Mouse (Mus musculus) neural tube, embryonic 14.5 days (tissue): ENCODE results near the gene Zfp791. TPM values are rescaled to one million over a fixed set of nuclear protein-coding genes. Genes with fewer than 3 reads are reported as not detected.
A peak's percentile ranks its signal among the peaks of the same experiment; 100 is the strongest.
"Not testable (repeated sequence)": the region's sequence is repeated elsewhere in the genome, so short reads cannot be mapped to it uniquely, and the experiment has no call there.

ENCODE experiments used
- ATAC-seq: fragments of 200-750 bp; cut with Nextera tagmentation; 2 replicates; pipeline ENCODE4 v1.8.0; 2017; ENCODE audit warnings: low read depth, mild to moderate bottlenecking, moderate TSS enrichment, moderate library complexity
- H3K27ac ChIP-seq: fragments of 300-500 bp; sonication (generic); 2 replicates; pipeline ENCODE4 v1.5.1; 2014; ENCODE audit warnings: low read depth, mild to moderate bottlenecking, control low read depth, low read length, moderate library complexity, mixed read lengths
- H3K27me3 ChIP-seq: fragments of 300-500 bp; sonication (generic); 2 replicates; pipeline ENCODE4 v1.6.1; 2014; ENCODE audit warnings: low read length; ENCODE audit not compliant: control insufficient read depth, insufficient read depth
- H3K36me3 ChIP-seq: fragments of 300-500 bp; sonication (generic); 2 replicates; pipeline ENCODE4 v1.6.1; 2014; ENCODE audit warnings: low read length, mixed read lengths; ENCODE audit not compliant: control insufficient read depth, insufficient read depth
- H3K4me1 ChIP-seq: fragments of 300-500 bp; sonication (generic); 2 replicates; pipeline ENCODE4 v1.6.1; 2014; ENCODE audit warnings: low read length; ENCODE audit not compliant: control insufficient read depth, insufficient read depth
- H3K4me2 ChIP-seq: fragments of 300-500 bp; sonication (generic); 2 replicates; pipeline ENCODE4 v1.6.1; 2014; ENCODE audit warnings: mild to moderate bottlenecking, low read depth, low read length, control low read depth
- H3K4me3 ChIP-seq: fragments of 300-500 bp; sonication (generic); 2 replicates; pipeline ENCODE4 v1.5.1; 2014; ENCODE audit warnings: low read depth, low read length, control low read depth, mixed read lengths
- H3K9ac ChIP-seq: fragments of 300-500 bp; sonication (generic); replicated peaks from 2 replicates; pipeline ENCODE4 v1.6.1; 2014; ENCODE audit warnings: low read depth, mild to moderate bottlenecking, control low read depth, low read length, mixed read lengths
- H3K9me3 ChIP-seq: fragments of 300-500 bp; sonication (generic); 2 replicates; pipeline ENCODE4 v1.6.1; 2016; ENCODE audit warnings: low read length; ENCODE audit not compliant: control insufficient read depth
- WGBS: fragments of 180-500 bp; shearing (Covaris S2); extraction: QIAGEN DNeasy Blood & Tissue Kit; methylation state at CpG from one replicate; pipeline ENCODE4 v1.1.7; 2014; 5-methylcytosine and 5-hydroxymethylcytosine counted together
- polyA plus RNA-seq: library from polyadenylated mRNA; unstranded; fragments of >200 nt; fragmentation: Nextera tagmentation; extraction: Ambion mirVana; gene quantifications from 2 replicates; pipeline ENCODE4 v1.2.1, GENCODE M21; 2014

Zfp791 gene
- polyA plus RNA-seq, result 2.9 and 3.5 TPM in 2 replicates

GRCm38 (mm10) chr8:85122995-85123394, at the start of gene Zfp791:
Gene Zfp791 (minus strand): TSS chr8:85123095.
- Histone ChIP-seq H3K4me2 (no peak within 1 kb of the TSS), H3K4me1 (no peaks in the 10 kb centered on the region), H3K4me3 (no peak within 1 kb of the TSS), H3K27me3 (no peaks in the 10 kb centered on the region), H3K9ac (no peak within 1 kb of the TSS), H3K27ac (no peak within 1 kb of the TSS), H3K36me3 (no peaks in the 10 kb centered on the region), H3K9me3 (no peaks in the 10 kb centered on the region)
- 85% methylated on average over 3 of the region's 3 CpGs for WGBS
- ATAC-seq, result no peak

DNA sequence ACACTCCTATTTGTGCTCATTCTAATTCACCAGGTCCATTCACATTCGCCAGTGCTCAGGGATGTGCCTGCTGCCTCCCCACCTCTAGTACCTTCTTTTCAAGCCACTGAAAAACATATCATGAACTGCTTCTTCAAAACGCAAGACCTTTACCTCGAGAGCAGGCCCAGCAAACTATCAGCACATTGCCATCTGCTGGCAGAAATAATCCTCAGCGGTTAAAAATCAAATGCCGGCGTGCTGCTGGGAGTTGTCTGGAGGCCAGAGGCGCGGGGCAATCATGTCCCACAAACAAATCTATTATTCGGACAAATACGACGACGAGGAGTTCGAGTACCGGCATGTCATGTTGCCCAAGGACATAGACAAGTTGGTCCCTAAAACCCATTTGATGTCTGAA, 48.4 kb upstream of the Zfp791 start:
- Histone ChIP-seq H3K4me2 (no peak overlapping the region), H3K27me3 (no peaks in the 10 kb centered on the region), H3K4me1 (no peaks in the 10 kb centered on the region), H3K27ac (no peak overlapping the region), H3K36me3 (no peaks in the 10 kb centered on the region), H3K9ac (no peak overlapping the region), H3K9me3 (no peaks in the 10 kb centered on the region), H3K4me3 (no peak overlapping the region)
- no peak for ATAC-seq
- WGBS, result 30% methylated on average over 14 of the region's 14 CpGs

DNA sequence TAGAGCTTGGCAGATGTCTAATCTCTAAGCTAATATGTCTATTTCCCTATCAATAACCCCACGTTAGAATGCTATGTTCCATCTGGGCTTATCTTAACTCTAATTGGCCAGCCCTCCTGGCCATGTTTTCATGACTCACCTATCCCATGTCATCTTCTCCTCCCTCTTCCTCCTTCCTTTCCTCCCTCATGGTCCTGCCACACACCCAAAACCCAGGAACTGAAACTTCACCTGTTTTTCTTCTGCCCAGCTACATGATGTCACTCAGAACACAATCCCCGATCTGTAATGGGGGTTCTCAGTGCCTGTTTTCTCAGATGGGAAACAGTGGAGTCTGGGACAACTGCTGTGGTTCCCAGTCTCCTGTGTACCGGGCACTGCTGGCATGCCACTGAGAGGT, 28.7 kb upstream of the Zfp791 start, which contains the start of gene Cks1brt:
Cks1brt (plus strand) TSS at position 301 of the 400 bp plus-strand sequence.
- Histone ChIP-seq H3K9me3 (no peaks in the 10 kb centered on the region; the same call in none of the 2 replicates), H3K27ac (no peak within 1 kb of the TSS), H3K4me1 (no peaks in the 10 kb centered on the region), H3K4me3 (no peak within 1 kb of the TSS), H3K9ac (no peak within 1 kb of the TSS), H3K36me3 (no peaks in the 10 kb centered on the region), H3K4me2 (no peak within 1 kb of the TSS), H3K27me3 (no peaks in the 10 kb centered on the region)
- 90% methylated on average over 3 of the region's 3 CpGs for WGBS
- no peak for ATAC-seq

DNA sequence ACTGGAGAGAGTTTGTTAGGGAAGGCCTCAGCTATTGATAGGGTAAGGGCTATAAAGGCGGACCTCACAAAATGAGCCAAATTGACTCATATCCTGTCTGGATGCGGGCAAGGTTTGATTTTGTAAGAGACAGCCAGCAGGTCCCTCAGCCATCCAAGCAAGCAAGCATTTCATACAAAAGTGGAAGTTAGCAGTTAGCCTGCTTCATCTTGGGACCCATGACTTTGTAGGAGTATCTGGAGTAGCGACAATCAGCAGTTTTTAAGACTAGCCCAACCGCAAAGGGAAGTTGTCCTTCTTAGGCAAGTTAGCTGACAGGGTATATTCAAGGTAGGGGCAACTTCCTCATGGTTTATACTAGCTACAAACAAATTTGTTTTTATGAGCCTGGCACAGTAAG, 19.6 kb upstream of the Zfp791 start:
- Histone ChIP-seq H3K27ac (no peak overlapping the region), H3K9me3 (no peaks in the 10 kb centered on the region), H3K36me3 (no peaks in the 10 kb centered on the region), H3K4me1 (no peaks in the 10 kb centered on the region), H3K4me2 (no peak overlapping the region), H3K9ac (no peak overlapping the region), H3K27me3 (no peaks in the 10 kb centered on the region), H3K4me3 (no peak overlapping the region)
- 98% methylated on average over 4 of the region's 4 CpGs for WGBS
- ATAC-seq, result no peak

- not testable (repeated sequence) for H3K9me3 ChIP-seq, H3K36me3 ChIP-seq, H3K4me1 ChIP-seq, H3K9ac ChIP-seq, H3K27ac ChIP-seq, H3K4me2 ChIP-seq, H3K4me3 ChIP-seq, H3K27me3 ChIP-seq, ATAC-seq
- 93% methylated on average over 2 of the region's 2 CpGs for WGBS
Observed at GRCm38 (mm10) chr8:85135690-85136089, 12.8 kb upstream of the Zfp791 start.

DNA sequence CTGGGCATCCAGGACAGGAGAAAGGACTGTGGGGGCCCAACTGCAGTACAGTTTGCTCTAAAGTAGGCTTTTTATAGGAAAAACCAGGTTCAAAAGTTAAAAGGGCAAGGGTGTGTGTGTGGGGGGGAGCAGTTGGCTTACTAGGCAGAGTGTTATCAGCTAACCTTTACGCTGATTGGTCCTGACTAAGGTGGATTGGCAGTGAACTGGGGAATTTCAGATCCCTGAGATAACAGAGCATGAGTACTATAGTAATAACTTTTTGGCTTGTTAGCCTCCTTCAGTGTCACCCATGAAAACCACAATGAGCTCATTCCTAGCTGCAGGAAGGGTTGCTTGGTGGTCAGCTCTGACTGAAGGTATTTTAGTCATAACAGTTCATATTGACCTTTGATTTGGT, 9.4 kb upstream of the Zfp791 start:
- Histone ChIP-seq H3K27me3 (no peaks in the 10 kb centered on the region), H3K9ac (no peak overlapping the region), H3K27ac (no peak overlapping the region), H3K4me3 (no peak overlapping the region), H3K4me1 (no peaks in the 10 kb centered on the region), H3K4me2 (no peak overlapping the region), H3K36me3 (no peaks in the 10 kb centered on the region), H3K9me3 (no peaks in the 10 kb centered on the region)
- WGBS, result 92% methylated on average over 1 of the region's 1 CpGs
- no peak for ATAC-seq

DNA sequence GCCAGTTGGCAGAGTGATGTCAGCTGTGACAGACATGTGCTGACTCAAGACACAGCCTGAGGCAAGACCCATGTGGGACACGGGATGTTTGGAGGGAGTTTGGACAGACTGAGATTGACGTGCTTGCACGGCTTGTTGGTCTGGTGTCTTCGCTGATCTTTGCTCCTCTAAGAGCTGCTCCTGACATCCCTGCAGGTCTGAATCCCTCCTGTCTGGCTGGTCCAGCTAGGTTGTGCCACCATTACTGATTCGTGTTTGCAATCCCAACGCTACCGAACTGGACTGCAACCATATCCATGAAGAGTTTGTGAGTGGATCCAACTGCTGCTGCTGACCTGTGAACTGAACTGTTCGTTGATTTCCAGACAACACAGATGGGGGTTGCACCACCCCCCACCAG, 796 bp upstream of the Zfp791 start:
- no peak for ATAC-seq
- no peaks in the 10 kb centered on the region for H3K36me3 ChIP-seq
- WGBS, result 90% methylated on average over 8 of the region's 8 CpGs

GRCm38 (mm10) chr8:85120251-85120650, 2.6 kb downstream of the Zfp791 start:
- 79% methylated on average over 5 of the region's 5 CpGs for WGBS
- ATAC-seq, H3K4me1 ChIP-seq, H3K4me3 ChIP-seq, H3K27me3 ChIP-seq, H3K36me3 ChIP-seq, H3K9me3 ChIP-seq, H3K4me2 ChIP-seq, H3K9ac ChIP-seq, H3K27ac ChIP-seq: not testable (repeated sequence)

More for the DNA sequence above, 796 bp upstream of the Zfp791 start:
- Histone ChIP-seq H3K27ac (no peak overlapping the region), H3K27me3 (no peaks in the 10 kb centered on the region), H3K4me3 (no peak overlapping the region), H3K9ac (no peak overlapping the region), H3K4me1 (no peaks in the 10 kb centered on the region), H3K4me2 (no peak overlapping the region), H3K9me3 (no peaks in the 10 kb centered on the region)

DNA sequence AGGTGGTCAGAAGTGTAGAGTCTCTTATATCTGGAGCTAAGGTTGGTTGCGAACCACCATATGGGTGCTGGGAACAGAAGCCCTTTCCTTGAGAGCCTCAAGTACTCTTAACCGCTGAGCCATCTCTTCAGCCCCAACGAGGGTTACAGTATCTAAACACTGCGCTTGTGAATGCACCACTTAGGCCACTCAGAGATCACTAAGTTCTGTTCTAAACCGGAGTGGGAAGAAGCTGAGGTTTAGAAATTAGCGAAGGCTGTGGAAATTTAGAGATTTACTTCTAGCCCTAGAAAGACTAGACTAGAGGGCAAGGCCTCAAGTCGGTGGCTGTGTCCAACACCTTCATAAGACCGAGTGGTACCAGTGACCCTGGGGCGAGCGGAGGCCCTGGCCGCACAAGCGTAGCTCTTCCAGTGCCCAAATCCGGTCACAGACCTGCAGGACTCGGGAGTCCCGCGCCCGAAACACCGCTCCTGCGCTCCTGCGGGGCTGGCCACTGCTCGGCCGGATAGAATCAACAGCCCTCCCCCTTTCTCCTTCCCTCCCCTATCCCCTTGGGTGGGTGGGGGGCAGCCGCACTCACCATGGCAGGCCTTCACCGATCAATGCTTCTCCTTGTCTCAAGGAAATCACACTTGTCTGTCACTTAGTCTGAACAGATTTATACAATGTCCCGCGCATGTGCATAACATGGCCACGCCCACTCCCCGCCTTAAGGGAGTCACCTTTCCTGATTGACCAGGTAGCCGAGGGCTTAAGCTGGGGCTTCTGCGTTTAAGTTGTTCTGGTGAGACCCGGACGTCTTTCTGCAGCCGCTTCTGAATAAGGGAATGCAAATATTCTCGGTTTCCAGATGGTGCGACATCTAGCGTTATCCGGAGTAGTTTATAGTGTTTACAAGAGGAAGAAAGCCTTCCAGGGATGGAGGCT, 3.6 kb downstream of the Zfp791 start:
- Histone ChIP-seq H3K36me3 (no peaks in the 10 kb centered on the region), H3K27me3 (no peaks in the 10 kb centered on the region), H3K4me2 (peak overlapping the region; percentile 73), H3K9ac (peak overlapping the region; percentile 68), H3K4me3 (peak overlapping the region; percentile 65), H3K9me3 (no peaks in the 10 kb centered on the region), H3K4me1 (no peaks in the 10 kb centered on the region), H3K27ac (0 out of 2 replicates have a peak overlapping the region, but pooled peaks have one; percentile 52)
- 9% methylated on average over 37 of the region's 37 CpGs for WGBS
- peak; percentile 86 for ATAC-seq
